Mouse (Mus musculus): ENCODE data around the gene Stard7. TPM values are rescaled to one million over a fixed set of nuclear protein-coding genes. Genes with fewer than 3 reads are reported as not detected.
"Not testable (repeated sequence)": the region's sequence is repeated elsewhere in the genome, so short reads cannot be mapped to it uniquely, and the experiment has no call there.

Gene Stard7
- polyA plus RNA-seq, 1 experiment from 2014 or later: 85.9 TPM

DNA sequence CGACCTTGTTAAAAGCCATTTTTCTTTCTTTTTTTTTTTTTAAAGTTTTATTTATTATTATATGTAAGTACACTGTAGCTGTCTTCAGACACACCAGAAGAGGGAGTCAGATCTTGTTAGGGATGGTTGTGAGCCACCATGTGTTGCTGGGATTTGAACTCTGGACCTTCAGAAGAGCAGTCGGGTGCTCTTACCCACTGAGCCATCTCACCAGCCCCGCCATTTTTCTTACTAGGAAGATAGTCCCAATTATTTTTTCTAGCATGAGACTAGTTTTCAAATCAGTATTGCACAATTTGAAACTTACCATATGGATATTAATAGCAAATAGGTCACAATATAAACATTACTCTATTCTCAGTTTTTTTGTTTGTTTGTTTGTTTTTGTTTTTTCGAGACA lies 2.0 kb downstream of the Stard7 start:
- not testable (repeated sequence) for ATAC-seq; H3K27ac ChIP-seq (ENCODE audit: low read depth, low read length); H3K4me3 ChIP-seq (ENCODE audit: low read length)

DNA sequence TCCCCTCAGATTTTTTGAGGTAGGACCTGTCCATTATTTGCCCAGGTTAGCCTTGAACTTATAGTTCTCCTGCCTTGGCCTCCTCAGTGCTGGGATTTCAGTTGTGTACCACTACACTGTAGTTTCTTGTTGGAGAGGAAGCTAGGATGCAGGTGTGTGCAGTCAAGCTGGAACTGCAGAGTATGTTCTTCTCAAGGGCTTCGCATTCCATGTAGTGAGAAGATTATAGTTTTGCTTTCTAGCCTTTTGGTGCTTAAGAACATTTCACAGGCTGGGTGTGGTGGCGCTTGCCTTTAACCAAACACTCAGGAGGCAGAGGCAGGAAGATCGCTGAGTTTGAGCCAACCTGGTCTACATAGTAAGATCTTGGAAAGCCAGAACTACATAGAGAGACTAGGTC lies 2.8 kb downstream of the Stard7 start:
- no peaks in the 10 kb centered on the region for H3K27me3 ChIP-seq (replicated peaks; ENCODE audit: control insufficient read depth, insufficient read depth, low read length)
- H3K9ac ChIP-seq (ENCODE audit: low read depth, low read length): no peak overlapping the region
- no peaks in the 10 kb centered on the region for H3K36me3 ChIP-seq (ENCODE audit: control insufficient read depth, insufficient read depth, low read length)
- peaks cover 14% of the 10 kb centered on the region for H3K4me1 ChIP-seq (ENCODE audit: control insufficient read depth, insufficient read depth, low read depth, low read length)
- H3K27ac ChIP-seq (ENCODE audit: low read depth, low read length): no peak overlapping the region
- H3K9me3 ChIP-seq (ENCODE audit: control insufficient read depth, low read length): no peaks in the 10 kb centered on the region
- ATAC-seq: no peak
- H3K4me2 ChIP-seq (ENCODE audit: low read length): no peak overlapping the region
- H3K4me3 ChIP-seq (ENCODE audit: low read length): no peak overlapping the region
- 94% methylated on average over 3 of the region's 3 CpGs for WGBS

More for the DNA sequence above, 2.0 kb downstream of the Stard7 start:
- H3K27me3 ChIP-seq (replicated peaks; ENCODE audit: control insufficient read depth, insufficient read depth, low read length); H3K9me3 ChIP-seq (ENCODE audit: control insufficient read depth, low read length); H3K36me3 ChIP-seq (ENCODE audit: control insufficient read depth, insufficient read depth, low read length); H3K9ac ChIP-seq (ENCODE audit: low read depth, low read length): not testable (repeated sequence)
- Histone ChIP-seq H3K4me1 (ENCODE audit: control insufficient read depth, insufficient read depth, low read depth, low read length) (peaks cover 14% of the 10 kb centered on the region), H3K4me2 (ENCODE audit: low read length) (peak overlapping the region; percentile 86; the same call in 1 of the 2 replicates)
- WGBS: 90% methylated on average over 4 of the region's 4 CpGs

DNA sequence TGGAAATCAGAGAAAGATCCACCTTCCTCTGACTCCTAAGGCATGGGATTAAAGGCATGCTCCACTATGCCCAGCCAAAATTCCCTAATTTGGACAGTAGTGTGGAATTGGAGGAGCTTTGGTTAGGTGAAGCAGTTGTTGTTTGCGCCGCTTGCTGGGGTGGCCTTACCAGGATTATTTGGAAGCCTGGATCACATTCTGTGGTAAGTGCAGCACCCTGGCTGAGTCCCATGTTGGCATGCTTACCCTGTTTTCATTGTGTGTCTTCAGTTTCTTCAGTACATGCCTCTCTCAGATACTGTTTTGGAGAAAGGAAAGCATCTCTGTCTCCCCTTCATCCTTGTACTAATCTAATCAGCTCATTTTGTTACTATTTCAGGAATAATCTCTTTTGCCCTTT lies 4.6 kb downstream of the Stard7 start:
- Histone ChIP-seq H3K9me3 (ENCODE audit: control insufficient read depth, low read length) (no peaks in the 10 kb centered on the region), H3K9ac (ENCODE audit: low read depth, low read length) (peak overlapping the region; percentile 45; the same call in 1 of the 2 replicates), H3K27me3 (replicated peaks; ENCODE audit: control insufficient read depth, insufficient read depth, low read length) (no peaks in the 10 kb centered on the region), H3K4me3 (ENCODE audit: low read length) (no peak overlapping the region), H3K4me1 (ENCODE audit: control insufficient read depth, insufficient read depth, low read depth, low read length) (peaks cover 14% of the 10 kb centered on the region), H3K36me3 (ENCODE audit: control insufficient read depth, insufficient read depth, low read length) (no peaks in the 10 kb centered on the region), H3K27ac (ENCODE audit: low read depth, low read length) (no peak overlapping the region), H3K4me2 (ENCODE audit: low read length) (no peak overlapping the region)
- WGBS: 85% methylated on average over 2 of the region's 2 CpGs
- ATAC-seq: no peak

DNA sequence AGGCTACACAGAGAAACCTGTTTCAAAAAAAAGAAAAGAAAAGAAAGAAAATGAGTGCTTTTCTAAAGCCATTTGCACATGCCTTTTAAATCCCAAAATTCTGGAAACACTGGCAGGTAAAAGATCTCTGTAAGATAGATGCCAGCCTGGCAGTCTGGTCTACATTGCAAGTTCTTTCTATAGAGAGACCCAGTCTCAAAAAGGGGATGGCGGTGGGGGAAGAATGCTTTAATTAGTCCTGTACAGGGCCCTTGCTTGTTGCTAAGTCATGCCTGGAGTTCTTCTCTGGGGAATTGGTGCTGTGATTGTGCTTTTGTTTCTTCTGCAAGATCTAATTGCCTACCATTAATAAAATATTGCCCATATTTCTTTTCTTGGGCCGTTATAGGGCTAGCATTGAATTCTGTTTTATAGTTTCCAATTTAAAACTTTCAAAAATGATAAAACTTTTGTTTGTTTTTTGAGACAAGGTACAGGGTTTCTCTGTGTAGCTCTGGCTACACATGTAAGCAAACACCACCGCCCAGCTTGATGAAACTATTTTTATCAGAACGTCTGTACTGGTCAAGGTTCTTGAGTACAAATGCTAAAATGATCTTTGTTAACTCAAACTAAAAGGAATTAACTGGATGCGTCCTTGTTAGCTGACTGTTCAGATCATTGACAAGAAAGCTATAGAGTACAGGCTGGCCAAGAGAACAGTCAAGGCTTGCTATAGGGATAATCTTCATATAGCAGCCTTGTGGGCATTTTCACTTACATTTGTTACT lies 5.7 kb downstream of the Stard7 start:
- Histone ChIP-seq H3K9ac (ENCODE audit: low read depth, low read length) (no peak overlapping the region), H3K4me3 (ENCODE audit: low read length) (no peak overlapping the region), H3K36me3 (ENCODE audit: control insufficient read depth, insufficient read depth, low read length) (no peaks in the 10 kb centered on the region), H3K4me1 (ENCODE audit: control insufficient read depth, insufficient read depth, low read depth, low read length) (peaks cover 14% of the 10 kb centered on the region), H3K27me3 (replicated peaks; ENCODE audit: control insufficient read depth, insufficient read depth, low read length) (no peaks in the 10 kb centered on the region), H3K27ac (ENCODE audit: low read depth, low read length) (no peak overlapping the region), H3K9me3 (ENCODE audit: control insufficient read depth, low read length) (no peaks in the 10 kb centered on the region), H3K4me2 (ENCODE audit: low read length) (no peak overlapping the region)
- 84% methylated on average over 5 of the region's 5 CpGs for WGBS
- ATAC-seq: no peak

DNA sequence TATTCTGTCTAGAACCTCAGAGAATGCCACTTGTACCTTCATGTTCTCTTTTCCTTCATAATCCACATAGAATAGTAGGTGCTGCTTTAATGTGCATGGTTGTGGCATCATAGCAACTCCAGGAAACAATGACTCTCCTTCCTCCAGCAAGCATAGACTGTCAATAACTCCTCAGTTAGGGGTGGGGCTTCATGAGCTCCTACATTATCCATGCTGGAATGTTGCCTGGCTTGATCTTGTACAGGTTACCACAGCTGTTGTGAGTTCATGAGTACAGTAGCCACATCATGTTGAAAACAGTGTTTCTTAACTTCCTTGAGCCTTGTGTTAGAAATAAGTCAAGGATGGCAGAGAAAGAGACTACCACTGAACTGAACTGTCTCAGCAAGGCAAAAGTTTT lies 8.1 kb downstream of the Stard7 start:
- Histone ChIP-seq H3K9ac (ENCODE audit: low read depth, low read length) (no peak overlapping the region), H3K27ac (ENCODE audit: low read depth, low read length) (no peak overlapping the region), H3K4me2 (ENCODE audit: low read length) (no peak overlapping the region), H3K36me3 (ENCODE audit: control insufficient read depth, insufficient read depth, low read length) (no peaks in the 10 kb centered on the region), H3K9me3 (ENCODE audit: control insufficient read depth, low read length) (no peaks in the 10 kb centered on the region), H3K27me3 (replicated peaks; ENCODE audit: control insufficient read depth, insufficient read depth, low read length) (no peaks in the 10 kb centered on the region), H3K4me1 (ENCODE audit: control insufficient read depth, insufficient read depth, low read depth, low read length) (peaks cover 5% of the 10 kb centered on the region; the same call in 1 of the 2 replicates), H3K4me3 (ENCODE audit: low read length) (no peak overlapping the region)
- ATAC-seq: no peak

DNA sequence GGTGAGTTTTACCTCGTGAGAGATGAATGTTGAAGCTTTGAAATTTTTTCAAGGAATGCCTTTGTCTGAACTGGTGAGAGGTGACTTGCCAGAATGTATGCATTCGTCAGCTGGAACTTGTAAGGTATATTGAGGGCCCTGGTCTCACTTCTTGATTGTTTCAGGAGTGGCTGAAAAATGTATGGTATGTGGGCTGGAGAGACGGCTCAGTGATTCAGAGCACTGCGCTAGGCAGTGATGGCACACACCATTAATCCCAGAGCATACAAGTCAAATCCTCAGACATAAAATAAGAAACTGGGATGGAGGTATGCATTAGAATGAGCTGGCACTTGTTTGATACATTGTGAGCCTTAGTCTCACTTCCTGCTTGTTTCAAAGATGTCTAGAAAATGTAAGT lies 22.2 kb downstream of the Stard7 start:
- no peak overlapping the region for H3K27ac ChIP-seq (ENCODE audit: low read depth, low read length)
- H3K9me3 ChIP-seq (ENCODE audit: control insufficient read depth, low read length): no peaks in the 10 kb centered on the region
- no peak for ATAC-seq
- H3K27me3 ChIP-seq (replicated peaks; ENCODE audit: control insufficient read depth, insufficient read depth, low read length): no peaks in the 10 kb centered on the region
- no peaks in the 10 kb centered on the region for H3K4me1 ChIP-seq (ENCODE audit: control insufficient read depth, insufficient read depth, low read depth, low read length)
- H3K4me3 ChIP-seq (ENCODE audit: low read length): no peak overlapping the region
- H3K36me3 ChIP-seq (ENCODE audit: control insufficient read depth, insufficient read depth, low read length): peaks cover 24% of the 10 kb centered on the region
- no peak overlapping the region for H3K9ac ChIP-seq (ENCODE audit: low read depth, low read length)
- no peak overlapping the region for H3K4me2 ChIP-seq (ENCODE audit: low read length)
- 94% methylated on average over 4 of the region's 4 CpGs for WGBS

DNA sequence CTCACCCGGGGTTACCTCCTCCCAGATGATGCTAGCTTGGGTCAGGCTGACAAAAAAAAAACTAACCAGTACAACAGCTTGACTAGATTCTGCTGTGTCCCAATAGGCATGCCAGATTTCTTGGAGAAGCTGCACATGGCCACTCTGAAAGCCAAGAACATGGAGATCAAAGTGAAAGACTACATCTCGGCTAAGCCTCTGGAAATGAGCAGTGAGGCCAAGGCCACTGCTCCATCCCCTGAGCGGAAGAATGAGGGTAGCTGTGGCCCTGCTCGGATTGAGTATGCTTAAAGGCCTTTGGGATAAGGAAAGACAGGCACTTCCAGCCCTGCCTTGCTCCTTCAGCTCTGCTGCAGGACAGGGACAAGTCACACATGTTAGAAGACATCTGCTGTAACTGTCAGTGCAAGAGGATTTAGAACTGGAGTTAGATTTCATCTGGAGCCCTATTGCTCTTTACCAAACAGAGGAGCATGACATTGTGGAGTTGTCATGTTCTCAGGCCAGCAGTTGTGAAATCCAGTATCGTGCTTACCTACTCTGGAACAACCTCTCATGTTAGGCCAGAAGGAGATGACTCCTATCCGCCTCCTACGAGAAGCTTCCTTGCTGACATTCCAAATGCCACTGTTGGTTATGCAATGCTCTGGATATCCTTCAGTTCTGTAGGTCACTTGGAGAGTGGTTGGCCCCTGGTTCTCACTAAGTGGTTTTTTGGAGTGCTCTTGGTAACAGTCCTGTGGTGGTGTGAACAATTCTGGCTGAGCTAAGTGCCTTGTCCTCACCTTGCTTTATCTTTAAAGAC lies 27.2 kb downstream of the Stard7 start:
- 95% methylated on average over 7 of the region's 7 CpGs for WGBS
- no peak for ATAC-seq

DNA sequence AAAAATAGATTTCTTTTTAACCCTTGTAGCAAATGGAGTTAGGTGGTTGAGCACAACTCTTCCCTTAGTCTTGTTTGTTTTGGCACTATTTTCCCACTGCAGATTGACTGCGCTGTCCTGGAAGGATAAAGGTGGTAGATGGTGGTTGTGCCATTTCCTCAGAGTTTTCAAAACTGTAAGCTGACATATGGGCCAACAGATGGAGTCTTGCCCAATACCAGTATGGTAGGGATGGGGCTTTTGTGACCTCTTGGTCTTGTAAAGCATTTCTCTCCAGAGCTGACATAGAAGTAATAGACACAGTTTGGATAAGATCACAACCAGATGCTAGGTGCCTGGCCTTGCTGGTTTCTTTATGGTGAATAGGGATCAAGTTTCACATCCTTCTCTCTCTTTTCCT lies 28.0 kb downstream of the Stard7 start:
- ATAC-seq: no peak
- no peak overlapping the region for H3K27ac ChIP-seq (ENCODE audit: low read depth, low read length)
- H3K9ac ChIP-seq (ENCODE audit: low read depth, low read length): no peak overlapping the region
- no peak overlapping the region for H3K4me2 ChIP-seq (ENCODE audit: low read length)
- H3K27me3 ChIP-seq (replicated peaks; ENCODE audit: control insufficient read depth, insufficient read depth, low read length): no peaks in the 10 kb centered on the region
- H3K4me3 ChIP-seq (ENCODE audit: low read length): no peak overlapping the region
- 100% methylated on average over 1 of the region's 1 CpGs for WGBS
- H3K4me1 ChIP-seq (ENCODE audit: control insufficient read depth, insufficient read depth, low read depth, low read length): no peaks in the 10 kb centered on the region
- H3K9me3 ChIP-seq (ENCODE audit: control insufficient read depth, low read length): no peaks in the 10 kb centered on the region
- H3K36me3 ChIP-seq (ENCODE audit: control insufficient read depth, insufficient read depth, low read length): peaks cover 38% of the 10 kb centered on the region

More for the DNA sequence above, 27.2 kb downstream of the Stard7 start:
- peaks cover 38% of the 10 kb centered on the region for H3K36me3 ChIP-seq (ENCODE audit: control insufficient read depth, insufficient read depth, low read length)
- no peaks in the 10 kb centered on the region for H3K27me3 ChIP-seq (replicated peaks; ENCODE audit: control insufficient read depth, insufficient read depth, low read length)
- H3K27ac ChIP-seq (ENCODE audit: low read depth, low read length): no peak overlapping the region
- no peak overlapping the region for H3K4me2 ChIP-seq (ENCODE audit: low read length)
- no peak overlapping the region for H3K9ac ChIP-seq (ENCODE audit: low read depth, low read length)
- H3K4me3 ChIP-seq (ENCODE audit: low read length): no peak overlapping the region
- no peaks in the 10 kb centered on the region for H3K9me3 ChIP-seq (ENCODE audit: control insufficient read depth, low read length)
- H3K4me1 ChIP-seq (ENCODE audit: control insufficient read depth, insufficient read depth, low read depth, low read length): no peaks in the 10 kb centered on the region

DNA sequence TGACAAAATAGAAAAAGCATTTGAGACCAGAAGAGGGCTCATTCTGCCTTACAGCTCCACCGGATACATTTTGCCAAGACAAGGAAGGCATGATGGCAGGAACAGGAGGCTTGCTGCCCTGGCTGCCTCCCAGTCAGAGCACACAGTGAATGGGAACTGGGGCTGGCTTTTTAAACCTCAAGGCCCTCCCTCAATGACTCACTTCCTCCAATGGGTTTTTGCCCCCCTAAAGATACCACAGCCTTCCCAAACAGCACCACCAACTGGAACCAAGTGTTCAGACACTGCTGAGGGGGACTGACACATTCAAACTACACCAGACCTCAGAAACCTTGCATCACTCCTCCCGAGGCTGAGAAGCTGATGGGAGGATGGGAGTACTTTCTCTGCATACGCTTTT lies 30.7 kb downstream of the Stard7 start:
- ATAC-seq: no peak
- Histone ChIP-seq H3K4me1 (ENCODE audit: control insufficient read depth, insufficient read depth, low read depth, low read length) (no peaks in the 10 kb centered on the region), H3K27ac (ENCODE audit: low read depth, low read length) (no peak overlapping the region), H3K36me3 (ENCODE audit: control insufficient read depth, insufficient read depth, low read length) (peaks cover 29% of the 10 kb centered on the region), H3K4me2 (ENCODE audit: low read length) (no peak overlapping the region), H3K9me3 (ENCODE audit: control insufficient read depth, low read length) (no peaks in the 10 kb centered on the region), H3K27me3 (replicated peaks; ENCODE audit: control insufficient read depth, insufficient read depth, low read length) (no peaks in the 10 kb centered on the region), H3K4me3 (ENCODE audit: low read length) (no peak overlapping the region), H3K9ac (ENCODE audit: low read depth, low read length) (no peak overlapping the region)
- WGBS: 81% methylated on average over 3 of the region's 3 CpGs
